Mouse (Mus musculus) left cerebral cortex, adult 2 months (tissue): ENCODE measurements around the gene Wasf2. TPM values are rescaled to one million over a fixed set of nuclear protein-coding genes. Genes with fewer than 3 reads are reported as not detected.

ENCODE experiments used
- DNase-seq, 2 experiments: peaks; one replicate each; pipeline ENCODE4 v3.0.0; 2021 to 2022; ENCODE audit warnings: low spot score in 2 of 2, mixed read lengths in 1 of 2; ENCODE audit errors: extremely low spot score in 1 of 2
- H3K27ac ChIP-seq: fragments of 200-600 bp; 2 replicates; pipeline ENCODE4 v1.8.1; 2022
- H3K4me3 ChIP-seq: fragments of 200-600 bp; 2 replicates; pipeline ENCODE4 v1.8.1; 2022
- CTCF ChIP-seq: fragments of 200-600 bp; IDR thresholded peaks from 2 replicates; pipeline ENCODE4 v1.8.1; 2022; ENCODE audit warnings: antibody characterized with exemption, mild to moderate bottlenecking, moderate library complexity
- intact Hi-C: fragments of 180-260 bp; cut with DNase I; formaldehyde crosslinking; loops from one replicate; pipeline ENCODE4 v1.15.1; 2025
- microRNA-seq, 2 experiments: library from miRNA; unstranded; fragments of <30 nt; microRNA quantifications; one replicate each; pipeline ENCODE4 v1.2.0; 2021
- total RNA-seq, 2 experiments: library from RNA; stranded (reverse); gene quantifications; 2 replicates each; pipeline ENCODE4 v1.2.3; 2021

Gene Wasf2
- total RNA-seq, 2 experiments from 2014 or later: 25.7 to 34.3 TPM

GRCm38 (mm10) chr4:133240490-133240921, 110.2 kb downstream of the Wasf2 start, which contains the start of gene Map3k6:
Map3k6 (plus strand) TSS chr4:133240818.
- TF ChIP-seq CTCF: no peak
- Histone ChIP-seq H3K4me3 (peak within 1 kb of the TSS; percentile 63), H3K27ac (peak within 1 kb of the TSS; percentile 91)
- peak in 1 of 2 experiments; percentile 32 for DNase-seq
- intact Hi-C loops: no loop called here

- intact Hi-C loops: no loop called here
- peak; percentile 33 for TF ChIP-seq CTCF
- peak; percentile 85 to 88 for DNase-seq
- peak overlapping the region; percentile 91 for H3K27ac ChIP-seq
- peak overlapping the region; percentile 63 for H3K4me3 ChIP-seq
Observed at GRCm38 (mm10) chr4:133240934-133241908, 110.9 kb downstream of the Wasf2 start.

GRCm38 (mm10) chr4:133241910-133242309, 111.6 kb downstream of the Wasf2 start:
- Histone ChIP-seq H3K4me3 (peak overlapping the region; percentile 63), H3K27ac (no peak overlapping the region)
- no peak for DNase-seq
- TF ChIP-seq CTCF: no peak
- intact Hi-C loops: no loop called here

- no peak for TF ChIP-seq CTCF
- Histone ChIP-seq H3K27ac (no peak overlapping the region), H3K4me3 (no peak overlapping the region)
- intact Hi-C loops: no loop called here
- no peak for DNase-seq
Observed at GRCm38 (mm10) chr4:133242710-133243109, 112.4 kb downstream of the Wasf2 start.

- H3K4me3 ChIP-seq: no peak overlapping the region
- intact Hi-C loops: no loop called here
- TF ChIP-seq CTCF: no peak
Observed at GRCm38 (mm10) chr4:133243538-133243937, 113.2 kb downstream of the Wasf2 start.

GRCm38 (mm10) chr4:133244289-133244688, 114.0 kb downstream of the Wasf2 start:
- DNase-seq: no peak
- Histone ChIP-seq H3K4me3 (no peak overlapping the region), H3K27ac (no peak overlapping the region)
- TF ChIP-seq CTCF: no peak
- intact Hi-C loops: no loop called here

More at GRCm38 (mm10) chr4:133243538-133243937, 113.2 kb downstream of the Wasf2 start:
- H3K27ac ChIP-seq: no peak overlapping the region
- no peak for DNase-seq

GRCm38 (mm10) chr4:133247072-133247471, 116.8 kb downstream of the Wasf2 start:
- intact Hi-C loops: no loop called here
- H3K27ac ChIP-seq: no peak overlapping the region
- no peak for TF ChIP-seq CTCF
- no peak for DNase-seq
- H3K4me3 ChIP-seq: no peak overlapping the region

GRCm38 (mm10) chr4:133247806-133248449, 117.6 kb downstream of the Wasf2 start:
- intact Hi-C loops: no loop called here
- H3K27ac ChIP-seq: no peak overlapping the region
- TF ChIP-seq CTCF: no peak
- DNase-seq: no peak
- no peak overlapping the region for H3K4me3 ChIP-seq

Small RNA genes within 50 kb of the gene (microRNA-seq; reads per million reads assigned to microRNA genes)
- 0.73 to 2.2 reads per million in 2 experiments for gene Mir7017

Other genes starting within 250 kb of the Wasf2 start
- gene Stx12, start 246.0 kb upstream of the Wasf2 start, total RNA-seq: 100 to 1,000 TPM; 101 to 110 TPM
- 10 to 100 TPM; 47.6 to 49.9 TPM for gene Fam76a, start 207.9 kb upstream of the Wasf2 start, total RNA-seq
- gene Fgr, start 156.4 kb upstream of the Wasf2 start, total RNA-seq: under 1 TPM; 0.23 TPM
- 100 to 1,000 TPM; 108 to 132 TPM for gene Ahdc1, start 119.2 kb upstream of the Wasf2 start, total RNA-seq
- gene Cd164l2, start 81.6 kb downstream of the Wasf2 start, total RNA-seq: 1 to 10 TPM; 7.3 to 7.7 TPM
- gene Gpr3, start 82.0 kb downstream of the Wasf2 start, total RNA-seq: 10 to 100 TPM; 12.5 to 15.6 TPM
- gene Map3k6, start 110.3 kb downstream of the Wasf2 start, total RNA-seq: 10 to 100 TPM in 1 of 2 experiments, 1 to 10 TPM in 1; 5.3 to 10.6 TPM
- gene Sytl1, start 132.6 kb downstream of the Wasf2 start, total RNA-seq: 1 to 10 TPM; 3.0 TPM
- gene Tmem222, start 147.3 kb downstream of the Wasf2 start, total RNA-seq: 10 to 100 TPM; 87.3 to 91.2 TPM
- gene Wdtc1, start 223.0 kb downstream of the Wasf2 start, total RNA-seq: 10 to 100 TPM; 59.7 to 60.6 TPM
- 10 to 100 TPM; 49.8 to 53.0 TPM for gene Slc9a1, start 239.2 kb downstream of the Wasf2 start, total RNA-seq